Mouse (Mus musculus): ENCODE measurements at regions not wholly inside any gene's neighbourhood (a gene's known extent, or its start where the extent isn't known, plus 50 kb on each side); places are given as distances from the start of the nearest gene placed in this dataset.

DNA sequence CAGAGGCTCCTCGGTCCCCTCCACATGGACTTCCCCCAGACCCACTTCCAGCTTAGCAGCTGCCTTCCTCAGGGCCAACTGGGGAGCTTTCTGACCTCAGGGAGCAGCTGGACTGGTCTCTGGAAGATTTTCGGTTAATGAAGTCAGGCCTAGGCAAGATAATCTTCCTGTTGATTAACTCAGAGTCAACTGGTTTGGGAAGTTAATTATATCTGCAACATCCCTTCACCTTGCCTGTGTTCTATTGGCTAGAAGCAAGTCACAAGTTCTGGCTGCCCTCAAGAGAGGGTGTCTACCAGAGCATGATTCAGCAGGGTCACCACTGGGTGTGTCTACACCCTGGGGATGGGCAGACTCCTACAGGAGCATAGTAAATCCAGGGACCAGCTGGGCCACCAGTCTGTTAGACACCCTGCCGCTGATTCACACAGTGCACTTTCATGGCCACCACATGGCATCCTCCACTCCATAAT lies 53.9 kb upstream of the Maml3 start:
- peaks cover 8% of the 10 kb centered on the region; the same call in 1 of the 2 replicates for H3K9me3 ChIP-seq
- H3K36me3 ChIP-seq = no peaks in the 10 kb centered on the region
- H3K9ac ChIP-seq (replicated peaks) = no peak overlapping the region
- H3K27me3 ChIP-seq = 0 out of 2 replicates have a peak, but pooled peaks cover 2% of the 10 kb centered on the region
- no peak overlapping the region for H3K27ac ChIP-seq
- H3K4me1 ChIP-seq (replicated peaks) = peaks cover 6% of the 10 kb centered on the region; the same call in 1 of the 2 replicates
- 80% methylated on average over 3 of the region's 3 CpGs for WGBS
- ATAC-seq (ENCODE audit: insufficient number of reproducible peaks, insufficient read depth, low FRiP score, low TSS enrichment, low read depth) = no peak
- H3K4me2 ChIP-seq = no peak overlapping the region
- no peak overlapping the region for H3K4me3 ChIP-seq (replicated peaks)

DNA sequence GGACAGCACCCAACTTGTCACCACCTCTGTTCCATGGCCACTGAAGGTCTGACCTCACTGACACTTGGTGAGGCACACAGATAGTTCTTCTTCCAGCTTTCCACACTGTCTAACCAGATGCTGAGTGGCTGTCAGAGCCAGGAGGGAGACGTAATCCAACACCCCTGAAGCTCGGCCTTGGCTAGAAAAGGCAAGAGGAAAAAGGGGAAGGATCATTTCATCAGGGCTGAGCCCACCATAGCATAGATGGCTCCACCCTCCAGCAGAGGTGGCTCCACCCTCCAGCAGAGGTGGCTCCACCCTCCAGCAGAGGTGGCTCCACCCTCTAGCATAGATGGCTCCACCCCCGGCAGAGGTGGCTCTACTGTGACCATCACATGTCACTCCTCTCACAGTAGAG lies 56.8 kb upstream of the Maml3 start:
- Histone ChIP-seq H3K36me3 (no peaks in the 10 kb centered on the region), H3K4me3 (replicated peaks) (no peak overlapping the region), H3K27me3 (peaks cover 7% of the 10 kb centered on the region; the same call in 1 of the 2 replicates), H3K4me1 (replicated peaks) (peaks cover 8% of the 10 kb centered on the region; the same call in 1 of the 2 replicates), H3K9me3 (no peaks in the 10 kb centered on the region), H3K27ac (no peak overlapping the region), H3K4me2 (no peak overlapping the region), H3K9ac (replicated peaks) (no peak overlapping the region)
- WGBS = 62% methylated on average over 3 of the region's 3 CpGs
- ATAC-seq (ENCODE audit: insufficient number of reproducible peaks, insufficient read depth, low FRiP score, low TSS enrichment, low read depth) = no peak; the same call in 1 of the 2 replicates

DNA sequence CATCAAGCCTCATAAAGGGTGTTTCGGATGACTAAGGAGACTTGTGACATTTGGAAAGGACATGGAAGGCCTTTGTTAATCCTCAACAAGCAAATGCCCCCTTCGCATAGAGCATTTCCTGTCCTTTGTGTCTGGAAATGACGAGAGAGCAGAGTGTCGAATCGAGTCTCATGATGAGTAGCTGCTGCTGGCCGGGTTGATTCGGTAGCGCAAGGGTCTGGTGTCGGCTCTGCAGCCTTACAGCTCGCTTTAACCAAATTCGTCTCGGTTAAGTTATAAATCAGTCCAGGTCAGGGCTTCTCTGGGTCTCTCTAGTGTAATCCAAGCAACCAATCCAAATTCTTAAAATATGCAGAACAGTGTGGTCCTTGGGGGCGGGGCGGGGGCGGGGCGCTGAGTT lies 59.1 kb upstream of the Maml3 start:
- Histone ChIP-seq H3K4me1 (replicated peaks) (peaks cover 23% of the 10 kb centered on the region), H3K4me2 (0 out of 2 replicates have a peak overlapping the region, but pooled peaks have one; percentile 13), H3K27ac (no peak overlapping the region), H3K9me3 (no peaks in the 10 kb centered on the region), H3K4me3 (replicated peaks) (no peak overlapping the region), H3K9ac (replicated peaks) (no peak overlapping the region), H3K27me3 (peaks cover 13% of the 10 kb centered on the region; the same call in 1 of the 2 replicates), H3K36me3 (no peaks in the 10 kb centered on the region)
- no peak for ATAC-seq (ENCODE audit: insufficient number of reproducible peaks, insufficient read depth, low FRiP score, low TSS enrichment, low read depth)
- 65% methylated on average over 16 of the region's 16 CpGs for WGBS

DNA sequence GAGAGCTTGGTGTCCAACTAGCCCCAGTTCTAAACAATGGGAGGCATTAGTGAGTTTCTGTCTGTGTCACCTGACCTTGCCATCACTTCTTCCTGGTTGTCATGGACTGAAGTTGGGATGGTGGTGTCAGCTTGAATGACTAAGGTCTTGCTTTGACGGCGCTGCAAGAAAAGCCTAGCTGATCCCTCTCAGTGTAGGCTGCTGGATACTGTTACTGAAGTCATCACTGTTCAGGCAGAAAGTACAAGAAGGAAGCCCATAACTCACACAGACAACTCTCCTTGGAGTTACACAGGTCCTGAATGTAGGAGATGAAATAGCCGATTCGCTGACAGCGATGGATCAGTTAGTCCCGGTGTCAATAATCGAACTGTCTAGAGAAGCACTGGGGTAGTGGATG lies 62.5 kb upstream of the Maml3 start:
- Histone ChIP-seq H3K27me3 (peaks cover 11% of the 10 kb centered on the region; the same call in 1 of the 2 replicates), H3K9me3 (no peaks in the 10 kb centered on the region), H3K9ac (replicated peaks) (no peak overlapping the region), H3K4me1 (replicated peaks) (peaks cover 38% of the 10 kb centered on the region), H3K4me2 (no peak overlapping the region), H3K36me3 (no peaks in the 10 kb centered on the region), H3K27ac (no peak overlapping the region), H3K4me3 (replicated peaks) (no peak overlapping the region)
- ATAC-seq (ENCODE audit: insufficient number of reproducible peaks, insufficient read depth, low FRiP score, low TSS enrichment, low read depth) = no peak
- WGBS = 91% methylated on average over 7 of the region's 7 CpGs

DNA sequence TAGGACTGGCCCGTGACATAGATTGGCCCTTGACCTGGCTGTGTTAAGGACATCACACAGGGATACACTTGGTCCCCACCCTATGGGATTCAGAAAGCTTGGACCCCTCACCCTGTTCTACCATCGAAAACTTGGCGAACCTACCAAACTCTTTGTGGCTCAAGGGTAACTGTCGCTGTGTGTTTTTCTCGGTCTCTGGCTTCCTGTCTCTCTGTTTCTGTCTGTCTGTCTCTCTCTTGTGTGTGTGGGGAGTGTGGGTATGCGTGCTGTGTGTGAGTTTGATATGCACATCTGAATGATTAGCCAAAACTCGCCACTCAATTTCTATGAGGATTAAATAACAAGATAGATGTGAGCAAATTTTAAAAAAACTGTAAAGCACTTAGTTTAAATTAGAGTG lies 66.0 kb upstream of the Maml3 start:
- Histone ChIP-seq H3K27ac (no peak overlapping the region), H3K9ac (replicated peaks) (no peak overlapping the region), H3K4me2 (no peak overlapping the region), H3K36me3 (no peaks in the 10 kb centered on the region), H3K4me3 (replicated peaks) (no peak overlapping the region), H3K4me1 (replicated peaks) (peaks cover 34% of the 10 kb centered on the region), H3K9me3 (no peaks in the 10 kb centered on the region), H3K27me3 (0 out of 2 replicates have a peak, but pooled peaks cover 7% of the 10 kb centered on the region)
- no peak for ATAC-seq (ENCODE audit: insufficient number of reproducible peaks, insufficient read depth, low FRiP score, low TSS enrichment, low read depth)
- WGBS = 92% methylated on average over 7 of the region's 7 CpGs

DNA sequence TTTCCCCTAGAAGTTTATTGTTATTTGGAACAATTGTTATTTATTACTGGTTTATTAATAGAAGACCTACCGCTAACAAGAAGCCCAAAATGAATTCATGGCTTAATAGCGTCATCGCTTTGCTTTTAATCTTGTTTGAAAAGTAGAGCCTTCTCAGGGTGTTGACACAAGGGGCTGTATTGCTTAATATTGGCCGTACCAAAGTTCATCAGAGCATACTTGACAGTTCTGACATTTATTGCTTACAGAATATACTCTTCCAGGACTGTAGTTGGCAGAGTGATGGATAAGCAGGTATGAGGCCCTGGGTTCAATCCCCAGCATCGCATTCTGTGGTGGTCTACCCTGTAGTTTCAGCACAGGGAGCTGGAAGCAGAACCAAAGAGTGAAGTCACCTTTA lies 66.4 kb upstream of the Maml3 start:
- Histone ChIP-seq H3K4me3 (replicated peaks) (no peak overlapping the region), H3K4me2 (no peak overlapping the region), H3K9me3 (no peaks in the 10 kb centered on the region), H3K27ac (no peak overlapping the region), H3K36me3 (no peaks in the 10 kb centered on the region), H3K9ac (replicated peaks) (no peak overlapping the region), H3K4me1 (replicated peaks) (peaks cover 34% of the 10 kb centered on the region), H3K27me3 (0 out of 2 replicates have a peak, but pooled peaks cover 7% of the 10 kb centered on the region)
- no peak for ATAC-seq (ENCODE audit: insufficient number of reproducible peaks, insufficient read depth, low FRiP score, low TSS enrichment, low read depth)
- WGBS = 90% methylated on average over 5 of the region's 5 CpGs

DNA sequence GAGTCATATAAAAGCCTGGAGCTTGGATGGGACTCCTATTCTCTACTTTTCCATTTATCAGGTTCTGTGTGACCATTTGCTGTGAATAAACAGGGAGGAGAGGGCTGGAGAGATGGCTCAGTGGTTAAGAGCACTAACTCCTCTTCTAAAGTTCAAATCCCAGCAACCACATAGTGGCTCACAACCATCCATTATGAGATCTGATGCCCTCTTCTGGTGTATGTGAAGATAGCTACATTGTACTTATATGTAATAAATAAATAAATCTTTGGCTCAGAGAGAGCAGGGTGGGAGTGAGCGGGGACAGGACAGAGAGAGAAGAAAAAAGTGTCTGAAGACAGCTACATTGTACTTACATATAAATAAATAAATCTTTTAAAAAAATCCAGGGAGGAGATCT lies 68.6 kb upstream of the Maml3 start:
- ATAC-seq (ENCODE audit: insufficient number of reproducible peaks, insufficient read depth, low FRiP score, low TSS enrichment, low read depth) = no peak
- 93% methylated on average over 1 of the region's 1 CpGs for WGBS
- Histone ChIP-seq H3K9ac (replicated peaks) (no peak overlapping the region), H3K27me3 (no peaks in the 10 kb centered on the region), H3K4me2 (no peak overlapping the region), H3K27ac (no peak overlapping the region), H3K36me3 (no peaks in the 10 kb centered on the region), H3K4me1 (replicated peaks) (peaks cover 20% of the 10 kb centered on the region), H3K4me3 (replicated peaks) (no peak overlapping the region), H3K9me3 (no peaks in the 10 kb centered on the region)

DNA sequence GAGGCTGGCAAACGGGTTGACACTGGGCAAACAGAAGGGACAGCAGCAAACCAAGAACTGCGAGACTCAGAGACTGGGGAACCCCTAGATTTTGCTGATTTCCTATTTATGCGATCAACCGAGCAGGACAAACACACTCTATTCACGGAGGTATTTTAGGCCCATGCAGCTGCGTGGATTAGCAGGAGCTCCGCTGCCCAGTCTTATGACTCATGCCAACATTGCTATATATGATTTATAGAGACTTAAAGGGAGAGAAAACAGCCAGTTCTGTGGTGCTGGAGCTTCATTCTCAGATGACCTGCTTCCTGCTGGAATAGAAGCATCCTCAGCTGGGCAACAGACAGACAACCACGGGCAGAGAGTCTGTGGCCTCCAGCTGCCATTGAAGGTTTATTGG lies 71.2 kb upstream of the Maml3 start:
- no peak overlapping the region for H3K27ac ChIP-seq
- H3K9me3 ChIP-seq = no peaks in the 10 kb centered on the region
- no peaks in the 10 kb centered on the region for H3K36me3 ChIP-seq
- no peak overlapping the region for H3K9ac ChIP-seq (replicated peaks)
- peaks cover 36% of the 10 kb centered on the region for H3K4me1 ChIP-seq (replicated peaks)
- ATAC-seq (ENCODE audit: insufficient number of reproducible peaks, insufficient read depth, low FRiP score, low TSS enrichment, low read depth) = no peak
- 73% methylated on average over 8 of the region's 8 CpGs for WGBS
- no peak overlapping the region for H3K4me3 ChIP-seq (replicated peaks)
- no peaks in the 10 kb centered on the region for H3K27me3 ChIP-seq
- no peak overlapping the region for H3K4me2 ChIP-seq

DNA sequence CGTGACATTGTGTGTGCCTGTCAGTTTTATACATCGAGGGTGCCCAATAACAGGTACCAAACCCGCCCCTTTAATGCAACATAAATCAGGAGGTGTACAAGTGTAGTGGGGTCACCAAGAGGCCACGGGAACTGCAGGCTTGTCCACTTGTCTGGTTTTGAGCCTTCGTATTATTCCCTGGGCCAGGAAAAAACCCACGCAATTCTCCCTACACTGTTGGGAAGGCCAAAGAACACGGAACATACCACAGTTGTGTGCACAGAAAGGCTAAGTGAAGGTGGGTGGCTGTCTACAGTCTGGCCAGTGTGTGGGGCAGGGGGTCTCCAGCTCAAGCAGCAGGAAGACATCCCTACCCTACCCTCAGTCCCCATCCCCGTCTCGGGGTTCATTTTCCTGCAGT lies 74.0 kb upstream of the Maml3 start:
- no peaks in the 10 kb centered on the region for H3K36me3 ChIP-seq
- no peaks in the 10 kb centered on the region for H3K9me3 ChIP-seq
- H3K4me1 ChIP-seq (replicated peaks) = peaks cover 39% of the 10 kb centered on the region
- peak overlapping the region; percentile 96 for H3K27ac ChIP-seq
- no peaks in the 10 kb centered on the region for H3K27me3 ChIP-seq
- WGBS = 38% methylated on average over 9 of the region's 9 CpGs
- H3K4me3 ChIP-seq (replicated peaks) = 0 out of 2 replicates have a peak overlapping the region, but pooled peaks have one; percentile 20
- peak overlapping the region; percentile 45 for H3K4me2 ChIP-seq
- H3K9ac ChIP-seq (replicated peaks) = peak overlapping the region; percentile 34; the same call in 1 of the 2 replicates
- ATAC-seq (ENCODE audit: insufficient number of reproducible peaks, insufficient read depth, low FRiP score, low TSS enrichment, low read depth) = no peak

DNA sequence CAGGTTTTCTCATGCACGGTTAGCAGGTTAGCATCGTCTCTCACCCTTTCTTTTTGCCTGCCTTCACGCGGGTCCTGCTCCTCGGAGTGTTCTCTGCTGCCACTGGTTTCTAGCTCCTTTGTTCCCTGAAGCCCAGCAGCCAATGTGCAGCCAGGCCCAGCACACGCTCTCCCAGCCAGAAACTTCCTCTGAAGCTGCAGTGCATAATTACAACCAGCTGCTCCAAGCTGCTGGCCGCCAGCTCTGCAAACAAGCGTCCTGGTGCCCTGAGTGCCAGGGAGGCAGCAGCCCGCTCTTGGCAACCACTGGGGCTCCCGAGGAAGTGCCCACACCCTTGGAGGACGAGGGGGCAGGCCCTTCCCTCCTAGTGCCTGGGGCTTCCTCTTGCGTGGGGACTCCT lies 74.8 kb upstream of the Maml3 start:
- peak overlapping the region; percentile 45 for H3K4me2 ChIP-seq
- H3K9ac ChIP-seq (replicated peaks) = peak overlapping the region; percentile 40; the same call in 1 of the 2 replicates
- H3K27me3 ChIP-seq = no peaks in the 10 kb centered on the region
- peak; percentile 83 for ATAC-seq (ENCODE audit: insufficient number of reproducible peaks, insufficient read depth, low FRiP score, low TSS enrichment, low read depth)
- peaks cover 36% of the 10 kb centered on the region for H3K4me1 ChIP-seq (replicated peaks)
- no peaks in the 10 kb centered on the region for H3K9me3 ChIP-seq
- 0% methylated on average over 12 of the region's 12 CpGs for WGBS
- H3K36me3 ChIP-seq = no peaks in the 10 kb centered on the region
- H3K27ac ChIP-seq = peak overlapping the region; percentile 96
- H3K4me3 ChIP-seq (replicated peaks) = peak overlapping the region; percentile 20

DNA sequence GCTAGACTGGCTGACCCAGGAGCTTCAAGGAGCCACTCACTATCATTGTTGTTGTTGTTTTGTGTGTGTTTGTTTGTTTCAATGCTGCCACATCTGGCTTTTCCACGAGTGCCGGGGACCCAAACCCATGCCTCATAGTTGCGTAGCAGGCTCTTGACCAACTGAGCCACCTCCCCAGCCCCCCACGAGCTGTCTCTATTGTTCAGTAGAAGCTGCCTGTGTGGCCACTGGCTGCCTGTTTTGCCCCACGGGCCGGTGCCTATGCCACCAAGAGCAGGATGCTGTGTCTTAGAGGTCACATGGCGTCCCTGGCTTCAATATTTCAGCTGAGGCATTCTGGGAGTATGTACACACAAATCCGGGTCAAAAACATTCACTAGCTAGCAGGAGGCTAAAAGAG lies 75.4 kb upstream of the Maml3 start:
- Histone ChIP-seq H3K27me3 (no peaks in the 10 kb centered on the region), H3K4me1 (replicated peaks) (peaks cover 36% of the 10 kb centered on the region), H3K36me3 (no peaks in the 10 kb centered on the region), H3K4me2 (0 out of 2 replicates have a peak overlapping the region, but pooled peaks have one; percentile 45), H3K4me3 (replicated peaks) (no peak overlapping the region), H3K27ac (peak overlapping the region; percentile 96), H3K9me3 (no peaks in the 10 kb centered on the region), H3K9ac (replicated peaks) (0 out of 2 replicates have a peak overlapping the region, but pooled peaks have one; percentile 40)
- no peak for ATAC-seq (ENCODE audit: insufficient number of reproducible peaks, insufficient read depth, low FRiP score, low TSS enrichment, low read depth)
- 39% methylated on average over 8 of the region's 8 CpGs for WGBS

DNA sequence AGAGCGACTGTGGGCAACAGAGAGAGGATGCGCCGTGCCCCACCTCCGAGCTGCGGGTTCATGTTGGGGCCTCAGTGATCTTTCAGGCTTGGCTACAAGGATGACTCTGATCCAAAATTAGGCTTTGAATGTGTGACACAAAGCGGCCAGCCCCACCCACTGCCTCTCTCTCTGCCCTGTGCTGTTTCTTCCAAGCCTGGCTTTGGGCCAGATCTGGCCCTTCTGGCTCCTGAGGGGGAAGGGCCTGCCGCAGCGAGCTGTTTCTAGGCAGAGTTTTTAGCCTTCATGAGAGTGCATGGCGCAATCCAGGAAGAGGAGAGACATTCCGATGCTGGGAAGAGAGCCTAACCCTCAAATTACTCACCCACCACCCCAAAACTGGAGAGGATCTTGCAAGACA lies 75.9 kb upstream of the Maml3 start:
- peaks cover 41% of the 10 kb centered on the region for H3K4me1 ChIP-seq (replicated peaks)
- H3K27me3 ChIP-seq = no peaks in the 10 kb centered on the region
- H3K36me3 ChIP-seq = no peaks in the 10 kb centered on the region
- peak overlapping the region; percentile 96 for H3K27ac ChIP-seq
- H3K9me3 ChIP-seq = no peaks in the 10 kb centered on the region
- ATAC-seq (ENCODE audit: insufficient number of reproducible peaks, insufficient read depth, low FRiP score, low TSS enrichment, low read depth) = peak; percentile 58
- WGBS = 37% methylated on average over 10 of the region's 10 CpGs
- H3K4me3 ChIP-seq (replicated peaks) = no peak overlapping the region
- H3K4me2 ChIP-seq = peak overlapping the region; percentile 16
- H3K9ac ChIP-seq (replicated peaks) = no peak overlapping the region
